Mouse (Mus musculus): Measurements from ENCODE around the gene Cs. TPM values are rescaled to one million over a fixed set of nuclear protein-coding genes. Genes with fewer than 3 reads are reported as not detected.

Cs gene
- total and polyA plus RNA-seq, 2 experiments from 2014 or later: 285 to 311 TPM

GRCm38 (mm10) chr10:128362568-128362967 lies 25.0 kb downstream of the Cs start:
- Histone ChIP-seq H3K27ac (no peak overlapping the region), H3K9ac (replicated peaks; ENCODE audit: low read length) (no peak overlapping the region), H3K36me3 (ENCODE audit: insufficient read depth, low read length) (peaks cover 42% of the 10 kb centered on the region), H3K4me1 (ENCODE audit: insufficient read depth, low read length) (peaks cover 4% of the 10 kb centered on the region; the same call in 1 of the 2 replicates), H3K9me3 (ENCODE audit: low read length) (no peaks in the 10 kb centered on the region), H3K27me3 (ENCODE audit: insufficient read depth, low read length) (no peaks in the 10 kb centered on the region), H3K4me2 (ENCODE audit: low read depth, low read length) (no peak overlapping the region), H3K4me3 (ENCODE audit: low read length) (no peak overlapping the region)
- WGBS: 47% methylated on average over 3 of the region's 3 CpGs
- TF ChIP-seq CTCF (IDR thresholded peaks at IDR 0.05; ENCODE audit: low read depth): peak; percentile 68
- DNase-seq (ENCODE audit: low spot score) (peak; percentile 81), ATAC-seq (peak; percentile 58)

DNA sequence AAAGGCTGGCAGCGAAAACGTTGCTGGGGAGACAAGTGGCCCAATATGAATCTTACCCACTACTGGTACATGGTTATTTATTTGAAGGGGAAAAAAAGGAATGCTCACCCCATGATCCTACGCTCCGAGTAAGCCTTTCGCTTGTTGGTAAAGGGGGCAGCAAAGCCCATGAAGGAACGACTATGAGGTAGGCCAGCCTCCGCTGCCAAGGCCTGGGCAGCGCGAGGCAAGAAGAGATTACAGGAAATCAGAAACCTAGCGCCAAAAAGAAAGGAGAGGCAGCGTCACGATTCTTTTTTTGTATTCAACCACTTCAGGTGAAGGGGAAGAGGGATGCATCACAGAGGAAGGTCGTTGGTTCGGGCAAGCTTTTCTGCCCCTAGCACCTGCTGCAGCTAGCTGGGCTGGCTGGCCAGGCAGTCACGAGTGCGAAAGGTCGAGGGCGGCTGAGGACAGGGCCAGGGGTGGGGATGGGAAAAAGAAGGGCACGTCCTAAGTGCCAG lies 30.4 kb downstream of the Cs start:
- Histone ChIP-seq H3K4me3 (ENCODE audit: low read length) (peak overlapping the region; percentile 62), H3K4me2 (ENCODE audit: low read depth, low read length) (peak overlapping the region; percentile 90), H3K9me3 (ENCODE audit: low read length) (no peaks in the 10 kb centered on the region), H3K4me1 (ENCODE audit: insufficient read depth, low read length) (peaks cover 15% of the 10 kb centered on the region), H3K27ac (peak overlapping the region; percentile 95), H3K27me3 (ENCODE audit: insufficient read depth, low read length) (no peaks in the 10 kb centered on the region), H3K36me3 (ENCODE audit: insufficient read depth, low read length) (peaks cover 8% of the 10 kb centered on the region; the same call in 1 of the 2 replicates), H3K9ac (replicated peaks; ENCODE audit: low read length) (peak overlapping the region; percentile 76)
- no peak for TF ChIP-seq CTCF (IDR thresholded peaks at IDR 0.05; ENCODE audit: low read depth)
- WGBS: 11% methylated on average over 19 of the region's 19 CpGs
- ATAC-seq (no peak), DNase-seq (ENCODE audit: low spot score) (peak; percentile 36)

- WGBS: under 1% methylated on average over 81 of the region's 87 CpGs
- ATAC-seq (peak; percentile 97), DNase-seq (ENCODE audit: low spot score) (peak; percentile 96)
Measured at GRCm38 (mm10) chr10:128368402-128369217, 31.1 kb downstream of the Cs start, which contains the start of gene Coq10a. Gene Coq10a (minus strand): TSS chr10:128368997.

GRCm38 (mm10) chr10:128369218-128369543 lies 31.6 kb downstream of the Cs start:
- 5% methylated on average over 9 of the region's 9 CpGs for WGBS

More at GRCm38 (mm10) chr10:128368402-128369217, 31.1 kb downstream of the Cs start, which contains the start of gene Coq10a:
- Histone ChIP-seq H3K27me3 (ENCODE audit: insufficient read depth, low read length) (no peaks in the 10 kb centered on the region), H3K27ac (peak within 1 kb of the TSS; percentile 95), H3K4me3 (ENCODE audit: low read length) (peak within 1 kb of the TSS; percentile 62), H3K4me2 (ENCODE audit: low read depth, low read length) (peak within 1 kb of the TSS; percentile 90), H3K36me3 (ENCODE audit: insufficient read depth, low read length) (peaks cover 2% of the 10 kb centered on the region; the same call in 1 of the 2 replicates), H3K9me3 (ENCODE audit: low read length) (no peaks in the 10 kb centered on the region), H3K9ac (replicated peaks; ENCODE audit: low read length) (peak within 1 kb of the TSS; percentile 76), H3K4me1 (ENCODE audit: insufficient read depth, low read length) (peaks cover 15% of the 10 kb centered on the region)
- TF ChIP-seq CTCF (IDR thresholded peaks at IDR 0.05; ENCODE audit: low read depth): no peak

GRCm38 (mm10) chr10:128369599-128369998 lies 32.1 kb downstream of the Cs start:
- DNase-seq (ENCODE audit: low spot score) (no peak), ATAC-seq (no peak)
- Histone ChIP-seq H3K4me3 (ENCODE audit: low read length) (peak overlapping the region; percentile 62), H3K36me3 (ENCODE audit: insufficient read depth, low read length) (no peaks in the 10 kb centered on the region; the same call in 1 of the 2 replicates), H3K9ac (replicated peaks; ENCODE audit: low read length) (peak overlapping the region; percentile 76), H3K4me1 (ENCODE audit: insufficient read depth, low read length) (peaks cover 15% of the 10 kb centered on the region), H3K4me2 (ENCODE audit: low read depth, low read length) (peak overlapping the region; percentile 90), H3K27me3 (ENCODE audit: insufficient read depth, low read length) (no peaks in the 10 kb centered on the region), H3K9me3 (ENCODE audit: low read length) (no peaks in the 10 kb centered on the region), H3K27ac (peak overlapping the region; percentile 95)
- 76% methylated on average over 6 of the region's 6 CpGs for WGBS
- TF ChIP-seq CTCF (IDR thresholded peaks at IDR 0.05; ENCODE audit: low read depth): no peak

More at GRCm38 (mm10) chr10:128369218-128369543, 31.6 kb downstream of the Cs start:
- no peak for DNase-seq (ENCODE audit: low spot score)
- Histone ChIP-seq H3K36me3 (ENCODE audit: insufficient read depth, low read length) (no peaks in the 10 kb centered on the region; the same call in 1 of the 2 replicates), H3K27me3 (ENCODE audit: insufficient read depth, low read length) (no peaks in the 10 kb centered on the region), H3K4me2 (ENCODE audit: low read depth, low read length) (peak overlapping the region; percentile 90), H3K9ac (replicated peaks; ENCODE audit: low read length) (peak overlapping the region; percentile 76), H3K4me3 (ENCODE audit: low read length) (peak overlapping the region; percentile 62), H3K9me3 (ENCODE audit: low read length) (no peaks in the 10 kb centered on the region), H3K27ac (peak overlapping the region; percentile 95), H3K4me1 (ENCODE audit: insufficient read depth, low read length) (peaks cover 15% of the 10 kb centered on the region)
- ATAC-seq: no peak
- no peak for TF ChIP-seq CTCF (IDR thresholded peaks at IDR 0.05; ENCODE audit: low read depth)

- H3K27ac ChIP-seq: peak overlapping the region; percentile 95; the same call in 1 of the 2 replicates
Measured at GRCm38 (mm10) chr10:128370021-128370420, 32.5 kb downstream of the Cs start.

More at GRCm38 (mm10) chr10:128370021-128370420, 32.5 kb downstream of the Cs start:
- 55% methylated on average over 5 of the region's 6 CpGs for WGBS
- no peak overlapping the region for H3K4me2 ChIP-seq (ENCODE audit: low read depth, low read length)
- H3K36me3 ChIP-seq (ENCODE audit: insufficient read depth, low read length): no peaks in the 10 kb centered on the region; the same call in 1 of the 2 replicates
- no peak overlapping the region for H3K9ac ChIP-seq (replicated peaks; ENCODE audit: low read length)
- no peaks in the 10 kb centered on the region for H3K27me3 ChIP-seq (ENCODE audit: insufficient read depth, low read length)
- H3K4me1 ChIP-seq (ENCODE audit: insufficient read depth, low read length): peaks cover 15% of the 10 kb centered on the region
- ATAC-seq: no peak
- H3K4me3 ChIP-seq (ENCODE audit: low read length): no peak overlapping the region
- DNase-seq (ENCODE audit: low spot score): no peak
- TF ChIP-seq CTCF (IDR thresholded peaks at IDR 0.05; ENCODE audit: low read depth): no peak
- no peaks in the 10 kb centered on the region for H3K9me3 ChIP-seq (ENCODE audit: low read length)
